Mouse (Mus musculus) CH12.LX (cell line): ENCODE measurements around the gene Dgkg.

ENCODE experiments used
- CHD2 ChIP-seq: IDR thresholded peaks from 2 replicates; pipeline ENCODE4 v1.6.1; 2011; ENCODE audit warnings: low read length, improper control_type of control experiment
- EP300 ChIP-seq: IDR thresholded peaks from 2 replicates; pipeline ENCODE4 v1.6.1; 2011; ENCODE audit warnings: low read length, improper control_type of control experiment
- IRF4 ChIP-seq: IDR thresholded peaks from 2 replicates; pipeline ENCODE4 v1.6.1; 2014; ENCODE audit warnings: low read depth, mild to moderate bottlenecking, inconsistent platforms, low read length, improper control_type of control experiment
- NRF1 ChIP-seq: IDR thresholded peaks from 2 replicates; pipeline ENCODE4 v1.6.1; 2014; ENCODE audit warnings: low read depth, mild to moderate bottlenecking, inconsistent platforms, low read length, improper control_type of control experiment, moderate library complexity
- POLR2A ChIP-seq: IDR thresholded peaks from 2 replicates; pipeline ENCODE4 v1.6.1; 2011; ENCODE audit warnings: low read depth, mild to moderate bottlenecking, improper control_type of control experiment, low read length
- RAD21 ChIP-seq: IDR thresholded peaks from 2 replicates; pipeline ENCODE4 v1.6.1; 2011; ENCODE audit warnings: low read depth, mild to moderate bottlenecking, low read length, improper control_type of control experiment, moderate library complexity
- SIN3A ChIP-seq: IDR thresholded peaks from 2 replicates; pipeline ENCODE4 v1.6.1; 2012; ENCODE audit warnings: low read length, improper control_type of control experiment, inconsistent platforms
- USF1 ChIP-seq: IDR thresholded peaks from 2 replicates; pipeline ENCODE4 v1.6.1; 2014; ENCODE audit warnings: low read depth, mild to moderate bottlenecking, inconsistent platforms, low read length, improper control_type of control experiment
- ZC3H11A ChIP-seq: IDR thresholded peaks from 2 replicates; pipeline ENCODE4 v1.6.1; 2012; ENCODE audit warnings: low read depth, mild to moderate bottlenecking, inconsistent platforms, low read length, improper control_type of control experiment
- ZNF384 ChIP-seq: IDR thresholded peaks from 2 replicates; pipeline ENCODE4 v1.6.1; 2012; ENCODE audit warnings: low read depth, low read length, improper control_type of control experiment, inconsistent platforms

DNA sequence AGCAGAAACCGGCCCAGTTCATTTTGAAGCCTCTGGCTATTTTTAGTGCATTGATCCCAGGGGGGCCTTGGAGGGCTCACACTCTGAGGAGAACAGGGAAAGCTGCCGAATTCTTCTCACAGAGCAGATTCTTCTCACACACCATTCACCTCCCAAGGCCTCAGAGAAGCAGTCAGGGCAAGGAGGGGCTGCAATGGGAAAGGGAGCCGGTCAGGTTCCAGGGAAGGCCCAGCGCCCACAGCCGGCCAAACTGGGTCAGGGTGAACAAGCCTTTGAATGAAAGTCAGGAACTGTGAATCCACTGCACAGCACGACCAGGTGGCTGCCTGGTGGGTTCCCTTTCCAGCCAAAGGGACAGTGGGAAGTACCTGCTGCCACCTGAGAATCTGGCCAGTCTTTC is 47.9 kb upstream of the Dgkg start:
- TF ChIP-seq EP300 (no peak), POLR2A (no peak), ZNF384 (no peak), USF1 (no peak), SIN3A (no peak), RAD21 (no peak), NRF1 (no peak), ZC3H11A (no peak), CHD2 (no peak), IRF4 (no peak)
